Mouse (Mus musculus): ENCODE results near the gene Slc25a42.

GRCm38 (mm10) chr8:70181903-70182252 is 30.2 kb downstream of the Slc25a42 start:
- TF ChIP-seq CTCF (IDR thresholded peaks at IDR 0.05; ENCODE audit: low read depth) (no peak), EP300 (IDR thresholded peaks at IDR 0.05; ENCODE audit: low read depth) (no peak)

Data from liver, postnatal 0 days (tissue).